Mouse (Mus musculus): ENCODE measurements around the gene Serinc5.
"Not testable (repeated sequence)": the region's sequence is repeated elsewhere in the genome, so short reads cannot be mapped to it uniquely, and the experiment has no call there.

Serinc5 gene

DNA sequence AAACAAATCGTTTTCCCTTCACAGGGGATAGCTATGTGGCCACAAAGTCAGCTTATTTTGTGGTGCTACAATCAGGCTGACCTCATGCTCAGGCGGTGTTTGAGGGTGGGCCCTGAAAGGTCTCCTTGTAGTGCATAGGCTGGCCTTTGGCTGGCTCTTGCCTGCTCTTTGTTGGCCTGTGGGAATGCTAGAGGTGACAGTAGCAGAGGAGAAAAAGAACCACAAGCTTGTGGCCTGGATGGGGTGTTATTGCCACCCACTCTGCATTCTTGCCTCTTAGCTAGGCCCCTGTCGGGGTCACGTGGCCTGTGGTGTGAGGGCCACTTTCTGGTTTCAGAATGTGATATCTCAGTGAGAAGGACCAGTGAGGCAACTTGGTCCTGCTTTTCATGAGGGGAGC lies 54.1 kb downstream of the Serinc5 start:
- DNase-seq (ENCODE audit: low spot score) = no peak

DNA sequence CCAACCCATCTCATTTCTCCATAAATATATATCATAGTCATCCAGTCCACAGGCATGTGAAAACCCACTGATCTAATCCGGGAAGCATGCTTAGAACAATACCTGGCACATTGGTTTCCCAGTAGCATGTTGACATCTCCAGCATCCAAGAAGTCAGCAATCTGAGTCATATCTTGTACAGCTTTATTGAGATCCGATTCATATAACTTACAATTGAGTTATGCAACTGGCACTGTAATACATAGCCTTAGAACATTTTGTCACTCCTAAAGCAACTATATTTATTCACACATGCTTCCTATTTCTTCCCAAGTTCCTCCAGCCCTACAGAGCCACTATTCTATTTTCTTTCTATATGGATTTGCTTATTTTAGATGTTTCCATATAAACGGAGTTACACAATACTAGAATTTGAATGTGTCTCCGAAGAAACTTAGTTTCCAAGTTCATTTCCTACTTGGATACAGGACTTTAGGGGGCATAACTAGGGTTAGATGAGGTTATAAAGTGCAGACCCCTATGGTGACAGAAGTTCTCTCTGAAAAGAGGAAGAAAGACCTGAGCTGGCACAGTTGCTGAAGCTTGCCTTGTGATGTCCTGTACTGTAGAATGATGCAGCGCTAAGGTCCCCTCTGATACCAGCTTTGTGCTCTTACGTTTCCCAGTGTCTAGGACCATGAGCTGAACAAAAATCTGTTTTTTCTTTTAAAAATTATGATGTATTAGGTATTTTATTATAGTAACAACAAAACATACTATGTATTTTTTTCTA lies 57.5 kb downstream of the Serinc5 start:
- DNase-seq (ENCODE audit: low spot score) = no peak

DNA sequence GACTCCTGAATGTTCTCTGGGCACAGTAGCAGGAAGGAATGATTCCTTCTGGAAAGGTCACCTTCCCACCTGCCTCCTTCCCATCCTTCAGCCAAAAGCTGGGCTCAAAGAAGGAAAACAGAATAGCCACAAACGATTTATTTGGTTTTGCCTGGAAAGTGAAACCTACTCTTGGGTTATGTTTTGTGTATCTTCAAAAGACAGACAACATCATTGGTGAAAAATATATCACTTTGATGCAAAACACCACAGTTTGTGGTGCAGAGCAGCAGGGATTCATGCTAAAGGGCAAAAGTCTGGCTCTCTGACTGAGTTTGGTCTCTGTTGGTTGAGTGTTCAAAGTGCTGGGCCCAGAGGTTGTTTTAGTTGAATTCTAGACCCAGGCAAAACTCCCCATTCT lies 60.8 kb downstream of the Serinc5 start:
- DNase-seq (ENCODE audit: low spot score) = no peak

DNA sequence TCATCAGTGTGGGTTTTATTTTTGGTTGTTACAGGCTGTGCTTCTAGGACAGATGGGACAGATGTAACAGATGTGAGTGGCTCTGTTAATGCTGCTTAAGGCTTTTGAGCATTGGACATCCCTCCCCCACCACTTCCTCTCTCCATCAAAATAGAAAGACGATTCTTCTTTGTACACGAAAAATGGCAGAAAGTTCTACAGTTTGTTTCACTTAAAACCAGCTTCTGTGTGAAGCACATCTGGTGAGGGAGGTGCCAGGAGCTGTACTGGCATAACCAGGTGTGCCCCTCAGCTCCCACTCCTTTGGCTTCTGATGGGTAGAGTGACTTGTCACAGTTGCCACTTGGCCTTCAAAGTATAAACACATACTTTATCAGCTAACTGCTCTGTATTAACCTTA lies 63.8 kb downstream of the Serinc5 start:
- DNase-seq (ENCODE audit: low spot score) = no peak

DNA sequence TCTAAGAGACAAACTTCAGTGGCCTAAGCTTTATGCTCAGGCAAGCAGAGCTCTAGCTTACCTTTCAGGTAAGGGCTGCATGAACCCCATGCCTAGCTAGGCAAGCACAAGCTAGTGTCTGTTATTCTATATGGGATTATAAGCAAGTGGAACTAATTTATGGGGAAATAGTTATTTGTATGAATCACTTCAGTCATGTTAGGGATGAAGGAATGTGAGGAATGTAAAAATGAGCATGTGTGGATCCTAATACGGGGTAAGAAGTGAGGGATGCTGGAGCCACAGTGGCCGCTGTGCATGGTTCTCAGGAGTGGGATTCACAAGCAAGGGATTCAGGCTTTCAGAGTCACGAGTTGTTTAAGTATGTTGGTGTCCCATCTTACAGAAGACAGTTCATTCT lies 64.4 kb downstream of the Serinc5 start:
- DNase-seq (ENCODE audit: low spot score) = no peak

DNA sequence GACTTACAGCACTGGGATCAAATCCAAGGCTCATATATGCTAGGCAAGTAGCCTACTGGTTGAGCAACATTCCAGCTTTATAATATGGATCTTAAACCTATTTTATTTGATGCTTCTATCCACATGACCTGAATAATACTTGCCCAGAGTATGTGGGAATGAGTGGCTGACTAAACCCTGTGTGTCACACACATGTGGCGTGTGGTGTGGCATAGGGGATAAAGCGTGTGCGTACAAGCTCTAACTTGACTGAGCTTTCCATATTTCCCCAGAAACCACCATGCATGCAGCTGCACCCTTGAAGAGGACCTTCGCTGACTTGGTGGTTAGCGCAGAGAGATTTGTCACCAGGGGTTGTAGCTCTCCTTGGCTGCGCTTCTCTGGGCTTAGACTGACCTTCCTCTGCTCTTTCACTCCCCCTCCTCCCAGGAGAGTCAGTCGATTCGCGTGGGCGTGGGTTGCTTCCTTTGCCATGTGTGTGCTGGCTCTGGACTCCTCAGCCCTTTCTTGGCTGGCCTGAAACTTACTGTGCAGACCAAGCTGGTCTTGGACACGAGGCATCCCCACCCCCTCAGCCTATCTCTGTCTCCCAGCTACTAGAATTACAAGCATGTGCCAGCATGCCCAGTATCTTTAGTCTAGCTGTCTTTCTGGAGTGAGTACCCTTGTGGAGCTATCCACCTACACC lies 65.2 kb downstream of the Serinc5 start:
- peak; percentile 31 for DNase-seq (ENCODE audit: low spot score)

DNA sequence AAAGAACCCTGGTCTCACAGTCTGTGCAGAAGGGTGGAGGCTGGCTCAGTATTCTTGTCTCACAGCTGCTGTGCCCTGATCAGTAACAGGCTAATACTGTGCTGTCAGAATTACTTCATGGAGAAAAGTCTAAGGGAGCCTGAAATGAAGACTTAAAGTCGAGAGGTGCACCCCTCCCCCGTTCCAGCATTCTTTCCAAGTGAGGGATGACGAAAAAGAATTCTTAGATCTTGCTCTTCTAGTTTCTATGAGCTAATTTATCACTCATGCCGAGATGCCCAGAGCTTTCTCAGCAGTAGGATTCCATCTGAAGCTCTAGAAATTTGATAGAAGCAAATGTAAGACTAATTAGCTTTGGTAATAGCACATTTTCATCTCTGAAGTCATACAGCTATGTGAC lies 66.8 kb downstream of the Serinc5 start:
- no peak for DNase-seq (ENCODE audit: low spot score)

DNA sequence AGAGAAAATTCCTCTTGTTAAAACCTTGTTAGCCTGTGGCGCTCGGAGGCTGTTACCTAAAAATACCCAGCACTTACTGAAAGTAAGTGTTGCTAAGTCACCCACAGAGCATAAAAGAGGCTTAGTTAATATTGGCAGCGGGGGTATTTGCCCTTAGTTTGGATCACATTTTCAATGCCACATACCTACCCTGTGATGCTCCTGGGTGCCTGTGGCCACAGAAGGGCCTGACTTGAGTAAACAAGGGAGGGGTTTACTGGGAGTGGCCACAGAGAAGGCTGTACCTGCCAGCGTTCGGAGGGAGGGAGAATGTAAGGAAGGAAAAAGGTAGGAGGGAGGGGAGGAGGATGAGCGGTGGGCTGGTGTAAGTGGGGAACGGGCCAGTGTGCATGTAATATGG lies 68.8 kb downstream of the Serinc5 start:
- no peak for DNase-seq (ENCODE audit: low spot score)

DNA sequence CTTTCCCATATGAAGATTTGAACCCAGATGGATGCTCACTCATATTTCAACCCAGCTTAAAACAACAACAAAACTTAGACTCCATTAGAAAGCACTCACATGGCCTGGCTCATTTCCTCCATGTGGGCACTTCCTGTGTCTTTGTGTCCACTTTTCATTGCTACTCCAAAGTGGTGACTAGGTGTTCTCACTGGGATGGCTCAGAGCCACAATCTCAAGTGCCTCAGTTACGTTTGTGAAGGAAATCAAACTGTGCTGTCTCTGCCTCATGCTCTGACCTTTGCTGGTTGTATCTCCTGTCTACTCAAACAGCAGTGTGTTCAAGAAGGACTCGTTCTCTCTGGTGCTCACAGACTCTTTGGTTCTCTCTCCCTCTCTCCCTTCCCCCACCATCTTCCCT lies 70.7 kb downstream of the Serinc5 start:
- no peak for DNase-seq (ENCODE audit: low spot score)

DNA sequence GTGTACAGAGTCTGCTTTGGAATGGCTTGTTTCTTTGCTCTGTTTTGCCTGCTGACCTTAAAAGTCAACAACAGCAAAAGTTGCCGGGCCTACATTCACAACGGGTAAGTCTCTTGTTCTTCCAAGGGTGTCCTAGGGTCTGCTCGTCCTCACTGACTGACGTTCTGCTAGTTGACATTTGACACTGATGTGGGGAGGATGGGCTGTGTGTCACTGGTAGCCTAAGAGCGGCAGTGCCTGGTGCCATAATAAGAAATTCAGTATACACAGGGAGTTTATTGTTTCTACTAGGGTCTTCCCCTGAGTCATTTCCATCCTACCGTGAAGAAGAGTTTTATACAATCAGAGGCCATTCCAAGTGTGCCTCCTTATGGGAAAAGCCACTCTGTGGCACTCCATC lies 71.9 kb downstream of the Serinc5 start:
- no peak for DNase-seq (ENCODE audit: low spot score)

DNA sequence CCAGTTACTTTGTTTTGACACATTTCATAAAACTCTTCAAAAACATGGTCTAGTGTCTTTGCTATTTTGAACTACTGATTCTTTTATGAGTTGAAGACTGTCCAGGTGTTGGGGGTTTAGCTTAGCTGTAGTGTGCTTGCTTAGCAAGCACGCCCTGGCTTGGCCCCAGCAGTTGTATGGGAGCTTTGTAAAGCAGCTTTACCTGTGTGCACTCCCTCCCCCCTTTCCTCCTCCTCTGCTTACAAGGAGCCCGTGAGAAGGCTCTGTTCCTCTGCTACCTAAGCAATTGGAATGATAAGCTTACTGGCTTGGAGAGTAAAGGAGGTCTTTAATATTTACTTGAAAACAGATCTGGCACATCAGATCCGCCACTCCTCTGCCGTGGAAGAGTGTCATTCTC lies 72.6 kb downstream of the Serinc5 start:
- no peak for DNase-seq (ENCODE audit: low spot score)

DNA sequence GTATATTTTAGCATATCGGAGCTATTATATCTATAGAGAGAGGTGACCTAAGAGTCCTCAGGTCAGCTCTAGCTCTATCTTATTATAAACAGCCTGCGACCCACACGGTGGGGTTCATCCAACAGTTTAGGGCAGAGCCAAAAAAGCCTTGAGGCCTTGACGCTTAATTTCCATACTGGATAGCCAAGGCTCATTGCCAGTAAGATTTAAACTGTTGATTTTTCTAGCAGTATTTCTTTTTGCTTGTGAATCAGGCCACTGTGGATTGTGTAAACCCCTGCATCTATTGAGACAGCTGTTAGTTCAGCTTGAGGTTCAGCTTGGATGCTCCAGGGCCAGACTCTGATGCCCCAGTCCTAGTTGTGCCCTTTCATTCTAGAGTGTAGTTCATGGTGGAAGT lies 73.4 kb downstream of the Serinc5 start:
- no peak for DNase-seq (ENCODE audit: low spot score)

DNA sequence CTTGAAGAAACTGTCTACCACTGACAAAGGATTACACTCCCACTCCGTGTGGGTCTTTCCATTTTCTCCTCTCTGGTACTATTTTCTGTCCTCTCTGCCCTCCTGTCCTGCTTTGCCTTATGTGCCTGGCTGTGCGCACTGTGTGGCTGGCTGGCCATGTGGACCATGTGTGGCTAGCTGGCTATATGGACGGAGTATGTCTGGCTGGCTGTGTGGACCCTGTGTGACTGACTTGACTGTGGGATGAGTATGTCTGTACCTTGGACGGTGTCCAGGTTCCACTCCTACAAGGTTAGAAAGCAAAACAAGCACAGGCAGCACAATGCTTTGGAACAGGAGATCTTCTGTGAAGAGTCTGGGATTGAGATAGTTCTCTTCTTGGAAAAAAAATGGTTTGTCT lies 74.4 kb downstream of the Serinc5 start:
- peak; percentile 35 for DNase-seq (ENCODE audit: low spot score)

DNA sequence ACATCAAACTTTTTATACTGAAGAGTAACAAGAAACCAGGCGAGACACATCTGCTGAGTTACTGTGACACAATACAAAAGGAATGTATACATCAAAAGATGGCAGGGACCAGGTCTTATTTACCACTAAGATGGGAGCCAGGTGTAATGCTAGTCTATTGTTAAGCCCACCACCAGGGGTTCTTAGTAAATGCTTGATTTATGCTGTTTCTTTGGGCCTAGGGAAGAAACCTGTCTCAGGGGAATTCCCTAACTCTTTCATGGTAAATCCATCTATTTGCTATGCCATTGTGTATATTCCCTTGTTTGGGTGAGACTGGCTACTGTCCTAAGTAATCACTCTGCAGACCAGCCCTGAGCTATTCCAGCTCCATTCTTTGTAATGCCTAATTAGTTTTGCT lies 76.3 kb downstream of the Serinc5 start:
- DNase-seq (ENCODE audit: low spot score) = not testable (repeated sequence)

DNA sequence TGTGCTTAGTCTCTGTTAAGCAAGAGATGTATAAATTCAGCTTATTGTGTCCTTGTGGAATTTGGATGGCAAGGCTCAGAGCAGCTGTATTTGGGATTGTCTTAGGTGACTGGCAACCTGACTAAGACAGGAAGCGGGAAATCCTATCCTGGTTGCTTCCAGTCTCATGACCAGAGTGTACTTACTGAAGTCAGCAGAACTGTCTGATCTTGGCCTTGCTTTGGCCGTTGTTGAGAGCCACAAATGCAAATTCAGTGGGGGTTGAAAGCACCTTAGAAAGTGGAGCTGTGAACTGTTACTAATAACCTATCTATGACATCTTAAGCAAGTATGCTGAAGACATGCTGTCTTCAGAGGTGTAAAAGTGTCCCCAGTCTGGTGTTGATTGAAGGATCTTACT lies 78.2 kb downstream of the Serinc5 start:
- DNase-seq (ENCODE audit: low spot score) = no peak

DNA sequence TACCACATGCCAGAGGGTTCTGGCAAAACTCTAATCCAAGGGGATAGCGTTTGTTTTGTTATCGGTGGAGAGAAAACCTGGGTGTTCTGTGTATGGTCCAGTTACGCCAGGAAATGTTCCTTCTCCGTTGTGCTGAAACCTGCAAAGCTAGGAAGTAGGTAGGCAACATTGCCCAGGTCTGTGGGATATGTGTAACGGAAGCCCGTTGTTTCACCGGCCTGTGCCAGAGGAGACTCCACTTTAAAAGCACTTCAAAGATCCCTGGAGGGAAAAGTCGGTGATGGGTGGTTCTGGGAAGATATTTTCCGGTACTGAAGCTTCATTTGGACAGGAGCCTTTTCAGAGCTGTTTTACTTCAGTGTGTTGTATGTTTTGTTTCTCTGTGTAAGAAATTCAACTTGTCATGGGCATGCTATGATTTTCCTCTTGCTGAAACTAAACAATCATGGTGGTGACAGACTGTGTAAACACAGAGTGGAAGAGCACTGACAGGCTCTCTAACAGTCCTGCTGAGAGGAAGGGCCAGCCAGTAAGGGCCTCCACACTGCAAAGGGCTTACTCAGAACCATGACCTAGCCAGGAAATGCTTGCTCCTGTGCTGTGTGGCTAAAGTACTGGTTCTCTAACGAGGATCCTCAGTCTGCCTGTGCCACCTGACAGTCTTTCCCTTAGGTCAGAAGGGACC lies 83.1 kb downstream of the Serinc5 start:
- no peak for DNase-seq (ENCODE audit: low spot score)

DNA sequence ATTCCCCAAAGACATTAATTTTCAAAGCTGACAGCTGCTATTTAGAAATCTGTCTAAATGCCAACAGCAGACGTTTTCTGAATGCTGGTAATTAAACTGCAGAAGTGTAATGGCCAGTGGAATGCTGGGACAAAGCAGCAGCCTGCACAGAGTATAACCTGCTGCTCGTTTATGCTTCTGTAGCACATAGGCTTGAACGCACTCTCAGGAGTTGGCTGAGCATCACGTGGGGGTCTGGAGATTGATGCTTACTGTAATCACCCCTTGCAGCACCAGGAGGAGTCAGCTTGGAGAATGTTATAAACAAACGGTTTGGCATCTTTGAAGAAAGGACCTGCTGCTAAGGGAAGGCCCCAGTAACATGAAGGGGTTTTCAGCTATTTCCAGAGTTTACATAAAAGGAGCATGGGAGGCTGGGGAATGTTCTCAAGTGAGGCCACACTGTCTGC lies 85.6 kb downstream of the Serinc5 start:
- no peak for DNase-seq (ENCODE audit: low spot score)

DNA sequence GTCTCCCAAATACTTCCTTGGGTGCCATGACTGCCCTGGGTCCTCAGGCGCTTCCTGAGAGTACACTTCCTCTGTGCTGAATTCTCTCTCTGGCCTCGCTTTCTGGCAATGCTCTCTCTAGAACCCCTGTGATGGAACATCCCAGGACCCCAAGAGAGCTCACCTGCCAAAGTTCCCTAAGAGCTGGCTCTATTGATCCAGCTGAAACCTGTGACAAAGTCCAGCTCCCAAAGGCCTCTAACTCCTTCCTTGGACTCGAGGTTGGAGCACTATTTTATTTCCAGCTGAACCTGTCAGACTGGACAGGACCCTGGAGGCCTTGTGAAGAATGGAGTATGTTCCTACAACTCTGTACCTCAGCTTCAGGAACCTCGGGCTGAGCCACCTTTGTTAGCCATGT lies 86.2 kb downstream of the Serinc5 start:
- DNase-seq (ENCODE audit: low spot score) = no peak

DNA sequence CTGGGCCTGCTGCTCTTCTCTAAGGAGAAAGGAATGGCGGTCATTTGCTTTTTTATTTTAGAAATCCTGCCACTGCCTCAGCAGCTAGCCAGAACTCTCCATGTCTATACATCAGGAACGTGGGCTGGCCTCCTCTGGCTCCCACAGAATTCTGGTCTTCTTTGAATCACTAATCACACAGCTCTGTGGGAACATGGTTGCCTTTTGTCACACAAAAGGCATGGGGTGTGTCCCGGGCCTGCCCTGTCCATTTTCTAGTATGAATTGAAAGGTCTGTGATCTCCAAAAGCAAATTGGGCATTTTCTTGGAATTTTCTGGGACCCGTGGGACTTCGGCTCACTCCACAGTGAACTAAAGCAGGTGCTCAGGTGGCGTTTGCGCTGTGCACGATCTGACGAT lies 87.9 kb downstream of the Serinc5 start:
- no peak for DNase-seq (ENCODE audit: low spot score)

DNA sequence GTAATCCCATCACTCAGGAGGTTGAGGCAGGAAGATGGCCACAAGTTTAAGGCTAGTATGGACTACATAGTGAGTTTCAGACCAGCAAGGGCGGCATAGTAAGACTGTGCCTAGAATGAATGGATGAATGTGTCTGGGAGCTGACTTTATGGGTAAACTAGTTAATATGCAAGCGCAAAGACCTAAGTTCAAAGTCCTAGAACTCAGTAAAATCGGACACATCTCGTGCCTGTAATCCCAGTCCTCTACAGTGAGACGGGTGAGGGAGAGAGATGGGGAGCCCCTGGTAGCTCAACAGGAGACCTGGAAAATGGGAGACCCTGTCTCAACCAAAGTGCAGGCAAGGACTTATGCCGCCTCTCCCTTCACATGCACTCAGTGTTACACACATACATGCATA lies 88.5 kb downstream of the Serinc5 start:
- DNase-seq (ENCODE audit: low spot score) = no peak

DNA sequence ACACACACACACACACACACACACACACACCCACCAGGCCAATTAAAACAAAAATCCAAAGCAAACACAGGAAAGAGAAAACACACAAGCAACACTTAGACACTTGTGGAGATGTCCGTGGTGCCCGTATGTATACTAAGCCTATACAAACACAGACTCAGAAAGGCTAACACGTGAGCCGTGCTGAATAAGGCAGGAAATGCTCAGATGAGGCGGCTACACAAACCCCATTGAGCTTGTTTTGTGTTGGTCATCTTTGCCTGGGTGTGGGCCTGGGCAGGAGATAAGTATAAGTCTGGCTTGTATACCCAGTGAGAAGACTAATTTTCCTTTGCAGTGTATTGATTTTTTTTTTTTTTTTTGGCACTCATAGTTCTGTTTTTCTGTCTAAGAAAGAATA lies 91.1 kb downstream of the Serinc5 start:
- DNase-seq (ENCODE audit: low spot score) = no peak

DNA sequence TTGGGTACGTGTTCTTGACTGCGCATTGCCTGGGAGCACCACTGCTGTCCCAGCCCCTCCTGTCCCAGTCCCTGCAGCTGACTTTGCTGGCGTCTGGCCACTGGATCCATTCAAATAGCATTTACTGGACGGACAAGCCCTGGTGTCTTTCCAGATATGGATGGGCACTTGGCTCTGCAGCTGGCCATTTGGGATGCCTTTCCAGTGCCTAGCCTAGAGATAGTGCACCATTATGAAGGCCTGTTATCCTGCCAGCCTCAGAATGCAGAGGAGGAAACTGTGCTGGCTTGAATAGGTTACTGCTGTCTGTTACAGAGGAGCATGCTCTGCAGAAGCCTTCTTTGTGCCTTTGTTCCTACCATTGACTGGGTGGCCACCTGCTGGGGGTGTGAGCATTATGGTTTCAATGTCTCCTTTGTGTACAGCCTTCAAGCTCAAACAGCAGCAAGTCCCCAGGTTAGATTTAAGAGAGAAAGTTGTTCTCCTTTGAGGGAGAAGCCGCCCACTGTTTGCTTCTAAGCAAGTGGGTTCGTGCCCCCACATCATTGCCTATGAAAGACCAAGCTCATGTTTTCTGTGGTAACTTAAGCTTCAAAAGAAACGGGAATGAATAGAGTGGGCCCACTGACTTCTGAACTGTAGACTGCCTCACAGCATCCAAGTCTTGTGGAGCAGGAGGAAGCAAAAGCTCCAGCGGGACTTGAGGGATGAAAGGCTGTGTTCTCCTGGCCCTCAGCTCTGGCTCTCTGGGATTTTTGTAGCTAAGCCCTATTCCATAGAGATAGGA lies 92.5 kb downstream of the Serinc5 start:
- peak; percentile 49 for DNase-seq (ENCODE audit: low spot score)

All from testis, postnatal 14 days (tissue).